Mouse (Mus musculus) heart, embryonic 12.5 days (tissue): ENCODE data around the gene Ccdc136. TPM values are rescaled to one million over a fixed set of nuclear protein-coding genes. Genes with fewer than 3 reads are reported as not detected.
"Not testable (repeated sequence)": the region's sequence is repeated elsewhere in the genome, so short reads cannot be mapped to it uniquely, and the experiment has no call there.

Source experiments
- ATAC-seq: fragments of 200-750 bp; cut with Nextera tagmentation; 2 replicates; pipeline ENCODE4 v1.8.0; 2017; ENCODE audit warnings: moderate TSS enrichment, moderate library complexity; ENCODE audit not compliant: insufficient number of reproducible peaks, low FRiP score
- H3K27ac ChIP-seq: fragments of 300-500 bp; sonication (generic); 2 replicates; pipeline ENCODE4 v1.5.1; 2016; ENCODE audit warnings: mild to moderate bottlenecking, moderate library complexity; ENCODE audit not compliant: poor library complexity, severe bottlenecking
- H3K27me3 ChIP-seq: fragments of 300-500 bp; sonication (generic); replicated peaks from 2 replicates; pipeline ENCODE4 v1.6.1; 2016; ENCODE audit warnings: mild to moderate bottlenecking, moderate library complexity
- H3K36me3 ChIP-seq: fragments of 300-500 bp; sonication (generic); 2 replicates; pipeline ENCODE4 v1.6.1; 2016; ENCODE audit warnings: mild to moderate bottlenecking, moderate library complexity
- H3K4me1 ChIP-seq: fragments of 300-500 bp; sonication (generic); replicated peaks from 2 replicates; pipeline ENCODE4 v1.6.1; 2016; ENCODE audit warnings: mild to moderate bottlenecking
- H3K4me2 ChIP-seq: fragments of 300-500 bp; sonication (generic); 2 replicates; pipeline ENCODE4 v1.6.1; 2016; ENCODE audit warnings: mild to moderate bottlenecking, moderate library complexity
- H3K4me3 ChIP-seq: fragments of 300-500 bp; sonication (generic); 2 replicates; pipeline ENCODE4 v1.5.1; 2016; ENCODE audit warnings: mild to moderate bottlenecking
- H3K9ac ChIP-seq: fragments of 300-500 bp; sonication (generic); 2 replicates; pipeline ENCODE4 v1.6.1; 2016; ENCODE audit warnings: mild to moderate bottlenecking, moderate library complexity
- H3K9me3 ChIP-seq: fragments of 300-500 bp; sonication (generic); replicated peaks from 2 replicates; pipeline ENCODE4 v1.6.1; 2016; ENCODE audit warnings: mild to moderate bottlenecking, moderate library complexity
- WGBS: fragments of 180-500 bp; shearing (Covaris S2); methylation state at CpG from one replicate; pipeline ENCODE4 v1.1.7; 2016; 5-methylcytosine and 5-hydroxymethylcytosine counted together
- polyA plus RNA-seq: library from polyadenylated mRNA; unstranded; fragments of >200 nt; fragmentation: Nextera tagmentation; extraction: Ambion mirVana; gene quantifications from 2 replicates; pipeline ENCODE4 v1.2.1, GENCODE M21; 2016

Gene Ccdc136
- polyA plus RNA-seq: 25.1 and 27.0 TPM in 2 replicates

DNA sequence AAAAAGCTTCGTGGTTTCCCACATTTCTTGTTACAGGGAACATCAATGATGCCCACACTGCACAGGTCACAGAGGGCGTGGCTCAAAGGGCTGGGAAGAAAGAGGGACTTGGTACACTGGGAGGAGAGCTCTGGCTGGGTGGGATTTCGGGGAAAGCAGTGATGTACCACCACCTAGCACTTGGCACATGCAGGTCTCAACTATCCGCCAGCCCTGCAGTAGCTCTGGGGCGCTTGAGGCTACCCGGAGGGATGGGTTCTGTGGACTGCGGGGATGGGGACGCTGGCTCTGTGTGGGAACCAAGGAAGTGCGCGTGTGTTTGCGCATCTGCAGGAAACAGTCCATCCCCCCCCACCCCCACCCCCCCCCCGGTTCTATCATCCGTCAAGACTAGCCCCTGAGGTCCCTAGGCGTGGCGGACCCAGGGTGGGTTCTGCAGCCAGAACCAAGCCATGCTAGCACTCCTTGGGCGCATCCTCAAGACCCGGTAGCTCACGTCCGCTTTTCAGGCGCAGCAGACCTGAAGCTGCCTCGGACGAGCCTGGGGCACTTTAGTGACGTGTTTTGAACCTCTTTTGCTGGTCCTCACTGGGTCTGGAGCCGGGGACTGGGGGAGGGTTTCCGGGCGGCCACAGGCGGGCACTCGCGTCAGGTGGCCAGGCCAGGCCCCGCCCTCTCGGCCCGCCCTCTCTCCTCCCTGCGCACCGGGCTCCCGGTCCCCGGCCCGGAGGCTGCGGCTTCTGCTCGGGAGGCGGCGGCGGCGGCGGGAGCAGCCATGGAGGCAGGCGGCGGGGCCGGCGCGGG lies at the start of gene Ccdc136:
Ccdc136 (plus strand) TSS at position 400 of the 804 bp plus-strand sequence.
- ATAC-seq: peak; percentile 86
- under 1% methylated on average over 41 of the region's 49 CpGs for WGBS
- peak within 1 kb of the TSS; percentile 71 for H3K27ac ChIP-seq
- peaks cover 14% of the 10 kb centered on the region for H3K36me3 ChIP-seq
- H3K9ac ChIP-seq: peak within 1 kb of the TSS; percentile 89
- no peaks in the 10 kb centered on the region for H3K9me3 ChIP-seq
- H3K27me3 ChIP-seq: peaks cover 30% of the 10 kb centered on the region
- H3K4me3 ChIP-seq: peak within 1 kb of the TSS; percentile 85
- peak within 1 kb of the TSS; percentile 83 for H3K4me2 ChIP-seq
- peaks cover 27% of the 10 kb centered on the region for H3K4me1 ChIP-seq

DNA sequence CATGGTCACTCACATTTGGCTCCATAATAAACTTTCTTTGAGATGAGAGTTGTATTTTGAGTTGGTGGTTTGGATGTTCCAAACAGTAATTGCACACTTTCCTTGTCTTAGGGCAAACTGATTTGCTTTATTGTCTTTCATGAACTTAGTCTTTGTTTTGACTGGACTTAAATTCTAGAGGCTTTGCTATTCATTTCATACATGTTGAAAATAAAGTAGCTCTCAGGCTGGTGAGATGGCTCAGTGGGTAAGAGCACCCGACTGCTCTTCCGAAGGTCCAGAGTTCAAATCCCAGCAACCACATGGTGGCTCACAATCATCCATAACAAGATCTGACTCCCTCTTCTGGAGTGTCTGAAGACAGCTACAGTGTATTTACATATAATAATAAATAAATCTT lies 49.6 kb upstream of the Ccdc136 start:
- ATAC-seq, H3K9ac ChIP-seq, H3K4me2 ChIP-seq, H3K4me3 ChIP-seq, H3K36me3 ChIP-seq, H3K27me3 ChIP-seq, H3K9me3 ChIP-seq, H3K27ac ChIP-seq: not testable (repeated sequence)
- 92% methylated on average over 2 of the region's 2 CpGs for WGBS
- peaks cover 21% of the 10 kb centered on the region for H3K4me1 ChIP-seq

DNA sequence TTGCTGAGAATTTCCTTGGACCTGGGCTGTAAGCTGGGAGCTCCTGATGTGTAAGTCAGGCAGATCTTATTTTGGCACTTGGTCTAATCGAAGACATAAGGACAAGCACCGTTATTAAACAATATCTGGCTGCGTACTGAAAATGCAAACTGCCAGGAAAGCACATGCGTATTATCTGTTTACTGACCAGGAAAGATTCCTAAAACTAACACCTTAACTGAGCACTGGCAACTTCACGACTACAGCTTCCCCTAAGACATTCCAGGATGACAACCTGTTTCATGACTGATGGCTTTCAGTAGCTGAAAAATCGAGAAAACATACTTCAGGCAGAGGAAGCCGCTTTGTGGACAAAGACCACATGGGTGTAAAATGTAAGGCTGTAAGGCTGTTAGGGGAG lies 48.9 kb upstream of the Ccdc136 start:
- Histone ChIP-seq H3K36me3 (no peaks in the 10 kb centered on the region), H3K4me1 (peaks cover 27% of the 10 kb centered on the region), H3K4me2 (peak overlapping the region; percentile 72), H3K4me3 (peak overlapping the region; percentile 95), H3K9me3 (no peaks in the 10 kb centered on the region), H3K9ac (peak overlapping the region; percentile 78), H3K27ac (peak overlapping the region; percentile 96), H3K27me3 (no peaks in the 10 kb centered on the region)
- 35% methylated on average over 7 of the region's 7 CpGs for WGBS
- ATAC-seq: no peak

DNA sequence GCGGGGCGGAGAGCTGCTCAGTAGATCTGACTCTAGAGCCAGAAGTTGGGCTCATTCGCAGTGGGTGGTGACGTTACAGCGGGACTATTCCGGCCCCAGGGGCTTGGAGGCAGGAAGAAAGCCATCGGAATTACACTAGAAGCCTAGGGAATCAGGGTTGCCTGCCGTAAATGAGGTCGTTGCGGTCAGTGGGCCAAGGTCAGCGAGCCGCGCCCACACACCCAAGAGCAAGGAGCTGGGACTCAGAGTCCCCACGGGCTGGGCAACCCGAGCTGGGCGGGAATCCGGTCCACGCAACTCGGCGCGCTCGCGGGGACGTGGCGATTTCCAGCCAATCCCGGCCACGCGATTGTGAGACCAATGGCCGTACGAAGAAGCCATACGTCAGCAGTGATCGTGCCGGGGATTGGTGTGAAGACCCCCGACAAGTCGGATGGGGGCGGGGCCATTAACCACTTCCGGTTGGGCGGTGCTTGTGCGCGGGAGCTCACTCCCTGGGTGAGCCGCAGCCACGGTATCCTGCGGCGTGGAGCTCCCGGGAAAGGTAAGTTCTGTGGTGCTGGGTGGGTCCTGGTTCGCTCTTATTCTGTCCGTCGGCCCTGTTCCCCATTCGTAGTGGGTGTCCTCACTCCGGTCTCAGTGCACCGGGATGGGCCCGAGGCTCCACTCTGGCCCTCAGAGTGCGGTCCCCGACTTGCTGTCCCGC lies 48.3 kb upstream of the Ccdc136 start, which contains the start of gene Calu:
Calu (plus strand) TSS at position 405 of the 706 bp plus-strand sequence.
- Histone ChIP-seq H3K4me2 (peak within 1 kb of the TSS; percentile 72), H3K4me3 (peak within 1 kb of the TSS; percentile 95), H3K4me1 (peaks cover 32% of the 10 kb centered on the region), H3K27me3 (no peaks in the 10 kb centered on the region), H3K9ac (peak within 1 kb of the TSS; percentile 93), H3K36me3 (no peaks in the 10 kb centered on the region), H3K9me3 (no peaks in the 10 kb centered on the region), H3K27ac (peak within 1 kb of the TSS; percentile 96)
- under 1% methylated on average over 55 of the region's 55 CpGs for WGBS
- peak; percentile 99 for ATAC-seq

- WGBS: under 1% methylated on average over 15 of the region's 15 CpGs
- H3K27me3 ChIP-seq: no peaks in the 10 kb centered on the region
- peak; percentile 0; the same call in 1 of the 2 replicates for ATAC-seq
- H3K9ac ChIP-seq: peak overlapping the region; percentile 93
- H3K4me3 ChIP-seq: peak overlapping the region; percentile 95
- peak overlapping the region; percentile 82 for H3K27ac ChIP-seq
- H3K4me1 ChIP-seq: peaks cover 37% of the 10 kb centered on the region
- H3K36me3 ChIP-seq: no peaks in the 10 kb centered on the region
- peak overlapping the region; percentile 72 for H3K4me2 ChIP-seq
- no peaks in the 10 kb centered on the region for H3K9me3 ChIP-seq
These were observed 47.8 kb upstream of the Ccdc136 start for GRCm38 (mm10) chr6:29348371-29348724.

DNA sequence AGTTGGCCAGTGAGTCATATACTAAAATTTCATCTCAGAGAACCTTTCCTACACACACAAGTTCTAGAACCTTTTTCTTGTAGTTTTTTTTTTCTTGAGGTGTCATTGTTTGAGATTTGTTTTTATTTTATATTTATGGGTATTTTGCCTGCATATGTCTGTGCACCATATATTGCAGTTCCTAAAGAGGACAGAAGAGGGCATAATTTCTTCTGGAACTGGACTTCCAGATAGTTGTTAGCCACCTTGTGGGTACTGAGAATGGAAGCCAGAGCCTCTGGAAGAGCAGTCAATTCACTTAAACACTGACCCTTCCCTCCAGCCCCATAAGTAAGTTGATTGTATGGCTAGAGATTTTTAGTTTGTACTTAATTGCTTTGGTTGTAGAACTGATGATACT lies 44.5 kb upstream of the Ccdc136 start:
- no peak overlapping the region for H3K9ac ChIP-seq
- H3K27ac ChIP-seq: no peak overlapping the region
- no peaks in the 10 kb centered on the region for H3K27me3 ChIP-seq
- peaks cover 4% of the 10 kb centered on the region for H3K36me3 ChIP-seq
- H3K4me1 ChIP-seq: peaks cover 50% of the 10 kb centered on the region
- no peak overlapping the region for H3K4me2 ChIP-seq
- no peak for ATAC-seq
- H3K9me3 ChIP-seq: no peaks in the 10 kb centered on the region
- no peak overlapping the region for H3K4me3 ChIP-seq

GRCm38 (mm10) chr6:29352816-29353215 lies 43.3 kb upstream of the Ccdc136 start:
- Histone ChIP-seq H3K9me3 (no peaks in the 10 kb centered on the region), H3K36me3 (peaks cover 15% of the 10 kb centered on the region), H3K4me3 (peak overlapping the region; percentile 17; the same call in 1 of the 2 replicates), H3K4me2 (peak overlapping the region; percentile 59), H3K4me1 (peaks cover 45% of the 10 kb centered on the region), H3K9ac (no peak overlapping the region), H3K27me3 (no peaks in the 10 kb centered on the region), H3K27ac (peak overlapping the region; percentile 73)
- 4% methylated on average over 5 of the region's 5 CpGs for WGBS
- ATAC-seq: no peak

- Histone ChIP-seq H3K4me2 (no peak overlapping the region), H3K4me3 (no peak overlapping the region), H3K36me3 (peaks cover 44% of the 10 kb centered on the region), H3K4me1 (peaks cover 27% of the 10 kb centered on the region), H3K9me3 (no peaks in the 10 kb centered on the region), H3K9ac (no peak overlapping the region), H3K27ac (no peak overlapping the region), H3K27me3 (no peaks in the 10 kb centered on the region)
- no peak for ATAC-seq
- WGBS: 86% methylated on average over 3 of the region's 3 CpGs
These were observed 36.7 kb upstream of the Ccdc136 start for GRCm38 (mm10) chr6:29359386-29359785.

DNA sequence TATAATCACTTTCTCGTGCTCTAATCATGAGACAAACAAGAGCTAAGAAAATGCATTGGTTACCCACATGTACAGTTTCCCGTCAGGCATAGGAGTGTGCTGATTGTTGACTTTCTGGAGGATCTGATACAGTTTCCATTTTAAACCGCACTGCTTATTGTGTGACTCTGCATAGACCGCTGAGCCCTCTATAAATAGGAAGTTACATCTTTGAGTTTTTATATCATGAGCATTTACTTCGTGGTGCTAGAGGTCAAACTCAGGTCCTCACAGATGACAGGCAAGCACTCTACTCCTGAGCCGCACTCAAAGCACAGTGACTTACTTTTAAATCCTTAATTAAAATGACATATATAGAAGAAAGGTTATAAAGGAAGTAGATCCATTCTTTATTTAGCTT lies 35.9 kb upstream of the Ccdc136 start:
- ATAC-seq: no peak
- peaks cover 24% of the 10 kb centered on the region for H3K4me1 ChIP-seq
- no peak overlapping the region for H3K9ac ChIP-seq
- peak overlapping the region; percentile 6; the same call in 1 of the 2 replicates for H3K4me2 ChIP-seq
- H3K36me3 ChIP-seq: peaks cover 47% of the 10 kb centered on the region
- 43% methylated on average over 6 of the region's 6 CpGs for WGBS
- no peaks in the 10 kb centered on the region for H3K9me3 ChIP-seq
- no peaks in the 10 kb centered on the region for H3K27me3 ChIP-seq
- no peak overlapping the region for H3K4me3 ChIP-seq
- peak overlapping the region; percentile 55 for H3K27ac ChIP-seq

GRCm38 (mm10) chr6:29362246-29363128 lies 33.6 kb upstream of the Ccdc136 start:
- Histone ChIP-seq H3K9ac (no peak overlapping the region), H3K9me3 (no peaks in the 10 kb centered on the region), H3K4me2 (no peak overlapping the region), H3K27me3 (no peaks in the 10 kb centered on the region), H3K27ac (no peak overlapping the region; the same call in 1 of the 2 replicates), H3K4me1 (peaks cover 18% of the 10 kb centered on the region), H3K36me3 (peaks cover 56% of the 10 kb centered on the region), H3K4me3 (no peak overlapping the region)
- ATAC-seq: no peak
- WGBS: 75% methylated on average over 7 of the region's 7 CpGs
